Mouse (Mus musculus) liver, postnatal 0 days (tissue): ENCODE results near the gene Cog6.

Experiments used
- CTCF ChIP-seq: sonication (generic); IDR thresholded peaks from 2 replicates; pipeline ENCODE4 v1.5.1; 2016; ENCODE audit warnings: antibody characterized with exemption, low read depth
- EP300 ChIP-seq: IDR thresholded peaks from 2 replicates; pipeline ENCODE4 v1.6.1; 2016; ENCODE audit warnings: antibody characterized with exemption, low read depth, mild to moderate bottlenecking

DNA sequence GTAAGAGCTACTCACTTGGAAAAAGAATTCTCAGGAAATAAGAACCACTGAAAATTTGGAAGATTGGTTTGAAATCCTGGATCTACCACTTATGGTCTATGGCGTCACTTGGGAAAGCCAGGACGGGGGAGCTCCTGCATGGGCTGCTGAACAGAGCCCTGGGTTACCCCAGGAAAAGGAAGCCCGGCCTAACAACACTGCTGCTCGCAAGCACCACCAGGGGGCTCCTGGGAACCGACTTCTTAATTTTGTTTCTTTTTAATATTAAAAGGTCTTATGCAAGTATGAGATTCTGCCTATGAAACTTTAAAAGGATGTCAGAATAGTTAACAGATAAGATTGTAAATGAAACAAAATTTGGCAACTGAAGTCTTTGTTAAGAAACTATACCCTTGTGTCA is 22.4 kb downstream of the Cog6 start:
- no peak for TF ChIP-seq EP300
- peak; percentile 32 for TF ChIP-seq CTCF
